Mouse (Mus musculus) regulatory T cell (primary cell): ENCODE measurements around the gene Sprr2i.

Experiments
- in situ Hi-C: fragments of 300-600 bp; cut with MboI, MseI; formaldehyde crosslinking; loops from one replicate; pipeline ENCODE4 v1.15.1; 2025; ENCODE audit warnings: high pct_unique_total_duplicates

Sprr2i gene

GRCm38 (mm10) chr3:92407691-92408090 is at the start of gene Sprr2i:
Gene Sprr2i, plus strand, starts transcription at chr3:92407991.
- in situ Hi-C loops = no loop called here

DNA sequence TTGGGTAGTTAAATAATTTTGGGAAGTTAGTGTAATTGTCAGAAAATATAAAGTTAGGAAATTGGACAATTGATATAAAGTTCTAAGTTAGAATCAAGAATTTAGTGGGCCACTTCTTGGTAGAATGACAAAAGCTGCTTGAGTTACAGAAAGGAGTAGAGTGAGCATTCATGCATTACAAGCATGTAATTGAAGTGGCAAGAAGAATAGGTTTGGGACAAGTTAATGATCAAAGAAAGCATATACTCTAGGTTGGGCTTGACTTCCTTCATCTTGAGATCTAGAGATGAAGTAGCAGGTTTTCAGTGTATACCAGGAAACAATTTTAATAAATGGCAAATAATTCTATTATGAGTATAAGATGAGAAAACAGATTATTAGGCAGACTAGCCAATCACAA is 46.2 kb upstream of the Sprr2i start:
- in situ Hi-C loops = no loop called here

- in situ Hi-C loops = no loop called here
Measured at GRCm38 (mm10) chr3:92364887-92365286, 42.9 kb upstream of the Sprr2i start, which contains the start of gene Sprr2f. Gene Sprr2f, plus strand, starts transcription at chr3:92365187.

- in situ Hi-C loops = no loop called here
Measured at GRCm38 (mm10) chr3:92373613-92374012, 34.2 kb upstream of the Sprr2i start.

DNA sequence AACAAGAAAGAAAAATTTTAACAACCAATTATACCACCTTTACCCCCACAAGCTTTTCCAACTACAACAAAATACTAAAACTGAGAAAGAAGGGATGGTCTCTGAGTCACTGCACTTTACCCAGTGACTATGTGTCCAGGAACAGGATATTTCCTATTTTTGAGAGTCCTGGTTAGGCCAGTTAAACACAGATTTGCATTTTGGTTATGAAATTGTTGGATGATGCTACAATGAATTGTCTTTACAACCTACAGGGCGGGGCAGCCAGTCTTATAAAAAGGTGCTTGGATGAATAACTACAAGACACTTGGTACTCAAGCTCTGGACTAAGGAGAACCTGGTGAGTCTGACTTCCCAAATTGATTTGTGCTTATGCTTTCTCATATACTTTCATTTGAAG is 22.4 kb upstream of the Sprr2i start, which contains the start of gene Sprr2h:
Sprr2h (plus strand) TSS at position 301 of the 400 bp plus-strand sequence.
- in situ Hi-C loops = no loop called here

DNA sequence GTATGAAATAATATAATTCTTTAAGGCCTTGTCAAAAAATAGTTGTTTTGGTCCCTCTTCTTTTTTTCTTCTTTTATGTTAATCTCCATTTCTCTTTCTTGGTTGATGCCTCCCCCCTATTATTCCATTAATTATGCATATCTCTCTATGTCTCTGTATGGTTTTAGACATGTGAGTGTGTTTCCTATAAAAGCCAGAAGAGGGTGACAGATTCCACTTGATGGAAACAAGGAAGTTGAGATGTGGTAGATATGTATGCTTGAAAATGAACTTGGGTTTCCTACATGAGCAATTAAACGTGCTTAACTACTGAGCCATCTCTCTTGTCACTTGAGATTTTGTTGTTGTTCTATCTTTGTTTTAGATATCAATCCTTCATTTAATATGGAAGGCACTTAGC is 13.5 kb upstream of the Sprr2i start:
- in situ Hi-C loops = no loop called here

- in situ Hi-C loops = no loop called here
Measured at GRCm38 (mm10) chr3:92417782-92418181, 10.0 kb downstream of the Sprr2i start, which contains the start of gene Sprr2j-ps. Gene Sprr2j-ps, plus strand, starts transcription at chr3:92418082.

- in situ Hi-C loops = no loop called here
Measured at GRCm38 (mm10) chr3:92429323-92429722, 21.5 kb downstream of the Sprr2i start, which contains the start of gene Gm9774. Gene Gm9774, minus strand, starts transcription at chr3:92429423.

DNA sequence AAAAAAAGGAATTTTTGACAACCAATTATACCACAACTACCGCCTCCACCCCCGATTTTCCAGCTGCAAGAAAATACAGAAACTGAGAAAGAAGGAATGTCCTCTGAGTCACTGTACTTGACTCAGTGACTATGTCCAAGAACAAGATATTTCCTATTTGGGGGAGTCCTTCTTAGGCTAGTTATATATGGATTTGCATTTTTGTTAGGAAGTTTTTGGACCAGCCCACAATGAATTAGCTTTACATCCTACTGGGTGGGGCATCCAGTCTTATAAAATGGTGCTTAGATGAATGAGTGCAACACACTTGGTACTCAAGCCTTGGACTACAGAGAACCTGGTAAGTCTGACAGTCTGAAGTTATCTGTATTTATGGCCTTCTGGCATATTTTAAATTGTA is 24.5 kb downstream of the Sprr2i start, which contains the start of gene Sprr2k:
Sprr2k (plus strand) TSS at position 301 of the 400 bp plus-strand sequence.
- in situ Hi-C loops = no loop called here

DNA sequence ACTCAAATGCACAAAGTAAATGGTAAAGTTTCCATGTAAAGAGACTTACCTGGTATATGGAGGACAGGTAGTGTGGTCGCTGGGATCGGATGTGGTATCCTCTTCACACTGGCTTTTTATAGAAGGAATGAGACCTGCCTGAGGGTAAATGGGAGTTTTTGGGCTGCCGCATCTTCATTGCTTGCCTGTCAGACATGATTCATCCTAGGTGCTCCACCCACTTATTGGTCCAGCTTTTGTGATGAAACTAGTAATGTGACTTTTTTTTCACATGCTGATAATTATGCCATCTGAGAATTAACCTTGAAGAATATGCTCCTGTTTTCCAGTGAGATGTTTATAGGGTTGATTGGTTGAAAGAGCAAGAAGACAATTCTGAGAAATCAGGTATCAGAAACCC is 30.9 kb downstream of the Sprr2i start, which contains the start of gene Sprr1b:
Sprr1b (minus strand) TSS at position 101 of the 400 bp plus-strand sequence.
- in situ Hi-C loops = no loop called here

DNA sequence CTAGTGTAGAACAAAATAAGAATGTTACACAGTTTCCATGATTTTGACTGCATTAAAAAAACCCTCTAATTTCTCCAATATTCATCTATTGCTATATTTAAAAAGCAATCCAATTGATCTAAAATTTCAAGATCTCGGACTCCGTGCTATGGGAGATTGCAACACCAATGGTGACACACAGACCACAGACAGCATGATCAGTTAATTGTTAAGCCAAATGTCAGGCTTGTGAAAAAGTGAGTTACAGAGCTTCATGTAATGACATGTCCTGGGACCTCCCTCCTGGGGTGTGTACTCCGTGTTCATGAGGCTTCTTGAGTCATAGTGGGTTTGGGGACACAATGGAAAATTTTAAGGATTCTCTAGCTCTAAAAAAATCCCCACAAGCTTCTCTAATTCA is 32.4 kb downstream of the Sprr2i start:
- in situ Hi-C loops = no loop called here

GRCm38 (mm10) chr3:92455151-92455550 is 47.4 kb downstream of the Sprr2i start:
- in situ Hi-C loops = no loop called here

GRCm38 (mm10) chr3:92458620-92459019 is 50.8 kb downstream of the Sprr2i start, which contains the start of gene Sprr3:
Gene Sprr3, minus strand, starts transcription at chr3:92458720.
- in situ Hi-C loops = no loop called here
